Mouse (Mus musculus): Measurements from ENCODE around the gene Fam83f. TPM values are rescaled to one million over a fixed set of nuclear protein-coding genes. Genes with fewer than 3 reads are reported as not detected.
A peak's percentile ranks its signal among the peaks of the same experiment; 100 is the strongest.

The Fam83f gene
- 3.6 and 4.8 TPM in 2 replicates for polyA plus RNA-seq (2016; fragmentation: Nextera tagmentation; extraction: Ambion mirVana)

DNA sequence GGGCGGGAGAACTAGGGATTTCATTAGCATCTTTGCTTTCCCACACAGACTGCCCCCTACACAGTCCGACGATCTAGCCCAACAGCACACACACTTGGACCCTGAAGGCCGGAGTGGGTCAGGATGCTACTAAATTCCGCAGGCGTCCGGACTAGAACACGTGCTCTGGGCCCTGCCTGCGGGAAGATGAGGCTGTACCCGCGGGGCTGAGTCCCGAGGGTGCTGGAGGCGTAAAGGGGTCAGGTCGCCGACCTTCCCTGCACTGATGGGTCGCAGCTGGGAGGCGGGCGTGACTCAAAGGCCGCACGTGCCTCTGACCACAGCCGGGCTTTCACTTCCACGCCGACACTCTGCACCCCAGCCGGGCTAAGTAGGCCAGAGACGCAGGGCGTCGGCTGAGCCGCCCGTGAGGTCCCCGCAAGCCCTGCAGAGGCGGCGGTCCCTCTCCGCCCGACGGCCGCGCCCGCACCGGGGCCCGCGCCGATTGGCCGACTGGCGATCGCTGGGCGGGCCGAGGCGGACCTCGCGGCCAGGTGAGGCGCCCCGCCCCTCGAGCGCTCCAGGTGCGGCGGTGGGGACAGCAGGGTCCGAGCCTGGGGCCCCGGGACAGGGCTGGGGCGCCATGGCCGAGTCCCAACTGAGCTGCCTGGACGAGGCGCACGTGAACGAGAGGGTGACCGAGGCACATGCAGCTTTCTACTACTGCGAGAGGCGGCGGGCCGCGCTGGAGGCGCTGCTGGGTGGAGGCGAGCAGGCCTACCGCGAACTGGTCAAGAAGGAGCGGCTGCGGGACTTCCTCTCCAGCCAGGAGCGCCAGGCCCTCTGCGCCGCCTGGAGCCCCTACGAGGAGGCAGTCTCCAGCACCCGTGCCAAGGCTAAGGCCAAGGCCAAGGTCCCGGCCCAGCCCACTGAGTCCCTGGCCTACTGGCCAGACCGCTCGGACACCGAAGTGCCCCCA, at the start of gene Fam83f:
Gene Fam83f (plus strand): TSS at position 553 of the 958 bp plus-strand sequence.
- no peaks in the 10 kb centered on the region for H3K36me3 ChIP-seq (replicated peaks)
- peak within 1 kb of the TSS; percentile 26 for H3K27ac ChIP-seq (replicated peaks)
- WGBS = 4% methylated on average over 85 of the region's 85 CpGs
- peaks cover 61% of the 10 kb centered on the region for H3K27me3 ChIP-seq (replicated peaks; ENCODE audit: low read depth, poor library complexity, severe bottlenecking)
- peaks cover 4% of the 10 kb centered on the region; the same call in 1 of the 2 replicates for H3K9me3 ChIP-seq
- H3K4me1 ChIP-seq = peaks cover 14% of the 10 kb centered on the region
- H3K4me3 ChIP-seq = peak within 1 kb of the TSS; percentile 57
- peak; percentile 62 for DNase-seq (ENCODE audit: low spot score)

DNA sequence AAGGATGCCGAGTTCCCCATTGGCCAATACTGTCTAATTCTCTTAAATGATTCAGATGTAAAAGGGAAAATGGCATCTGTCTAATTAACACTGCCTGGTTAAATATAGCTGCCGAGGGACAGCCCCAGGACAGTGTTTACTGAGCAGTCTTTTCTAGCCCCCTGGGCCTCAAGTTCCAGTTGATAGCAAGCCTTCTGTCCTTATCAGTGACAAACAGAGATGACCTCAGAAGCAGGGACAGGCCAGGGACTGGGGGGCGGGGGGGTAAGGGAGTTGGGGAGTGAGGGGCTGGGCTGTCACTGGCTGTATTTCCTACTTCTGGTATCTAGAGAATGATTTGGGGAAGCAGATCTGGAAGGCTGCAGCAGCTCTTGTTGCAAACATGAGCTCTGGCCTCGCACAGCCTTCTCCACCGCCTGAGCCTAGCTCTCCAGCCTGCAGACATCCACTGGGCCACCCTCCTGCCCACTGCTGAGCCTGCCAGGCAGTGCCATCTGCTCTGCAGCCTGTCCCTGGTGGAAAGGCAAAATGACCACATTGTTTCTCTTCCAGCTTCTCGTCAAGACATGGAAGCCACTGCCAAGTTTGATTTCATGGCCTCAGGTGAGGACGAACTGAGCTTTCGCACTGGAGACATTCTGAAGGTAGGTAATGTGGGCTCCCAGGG, 48.3 kb upstream of the Fam83f start:
- no peak for DNase-seq (ENCODE audit: low spot score)
- Histone ChIP-seq H3K4me1 (peaks cover 14% of the 10 kb centered on the region), H3K36me3 (replicated peaks) (no peaks in the 10 kb centered on the region), H3K27ac (replicated peaks) (peak overlapping the region; percentile 65), H3K9me3 (no peaks in the 10 kb centered on the region), H3K4me3 (no peak overlapping the region; the same call in 1 of the 2 replicates), H3K27me3 (replicated peaks; ENCODE audit: low read depth, poor library complexity, severe bottlenecking) (peaks cover 22% of the 10 kb centered on the region)
- 67% methylated on average over 8 of the region's 8 CpGs for WGBS

DNA sequence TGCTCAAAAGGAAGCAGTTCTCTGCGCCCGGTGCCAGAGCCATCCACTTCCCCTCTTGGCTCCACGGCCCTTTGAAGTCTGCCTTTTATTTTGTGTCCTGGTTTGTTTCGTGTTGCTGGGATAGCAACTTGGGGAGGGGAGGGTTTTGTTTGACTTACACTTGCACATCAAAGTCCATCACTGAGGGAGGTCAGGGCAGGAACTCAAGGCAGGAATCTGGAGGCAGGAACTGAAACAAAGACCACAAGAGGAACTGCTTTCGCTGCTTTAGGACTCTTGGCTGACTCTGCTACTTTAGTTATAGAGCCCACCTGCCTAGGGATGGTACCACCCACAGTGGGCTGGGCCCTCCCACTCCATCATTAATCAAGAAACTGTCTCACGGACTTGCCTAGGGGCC, 45.2 kb upstream of the Fam83f start:
- DNase-seq (ENCODE audit: low spot score) = no peak
- Histone ChIP-seq H3K9me3 (no peaks in the 10 kb centered on the region), H3K27ac (replicated peaks) (no peak overlapping the region), H3K4me3 (no peak overlapping the region), H3K4me1 (peaks cover 23% of the 10 kb centered on the region), H3K27me3 (replicated peaks; ENCODE audit: low read depth, poor library complexity, severe bottlenecking) (0 out of 2 replicates have a peak, but pooled peaks cover 6% of the 10 kb centered on the region), H3K36me3 (replicated peaks) (no peaks in the 10 kb centered on the region)
- 72% methylated on average over 6 of the region's 6 CpGs for WGBS

DNA sequence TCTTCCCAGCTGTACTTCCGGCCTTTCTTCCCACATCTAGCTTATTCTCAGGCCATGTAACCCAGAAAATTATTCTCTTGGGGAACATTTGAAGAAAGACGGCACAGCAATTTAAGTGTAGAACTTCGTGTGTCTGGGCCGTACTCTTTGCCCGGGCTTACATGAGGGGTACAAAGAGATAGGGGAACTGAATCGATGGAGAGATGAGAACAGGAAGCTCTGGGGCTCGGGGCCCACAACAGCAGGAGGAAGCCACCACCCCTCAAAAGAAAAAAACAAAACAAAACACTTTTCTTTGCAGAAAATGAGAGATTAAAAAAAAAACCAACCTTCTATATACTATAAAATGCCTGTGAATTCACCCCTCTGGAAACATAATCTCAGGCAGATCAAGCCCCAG, 41.5 kb upstream of the Fam83f start:
- H3K36me3 ChIP-seq (replicated peaks) = no peaks in the 10 kb centered on the region
- H3K27me3 ChIP-seq (replicated peaks; ENCODE audit: low read depth, poor library complexity, severe bottlenecking) = no peaks in the 10 kb centered on the region
- H3K4me3 ChIP-seq = no peak overlapping the region
- H3K9me3 ChIP-seq = no peaks in the 10 kb centered on the region
- H3K27ac ChIP-seq (replicated peaks) = no peak overlapping the region; the same call in 1 of the 2 replicates
- H3K4me1 ChIP-seq = peaks cover 26% of the 10 kb centered on the region
- no peak for DNase-seq (ENCODE audit: low spot score)
- 77% methylated on average over 7 of the region's 7 CpGs for WGBS

DNA sequence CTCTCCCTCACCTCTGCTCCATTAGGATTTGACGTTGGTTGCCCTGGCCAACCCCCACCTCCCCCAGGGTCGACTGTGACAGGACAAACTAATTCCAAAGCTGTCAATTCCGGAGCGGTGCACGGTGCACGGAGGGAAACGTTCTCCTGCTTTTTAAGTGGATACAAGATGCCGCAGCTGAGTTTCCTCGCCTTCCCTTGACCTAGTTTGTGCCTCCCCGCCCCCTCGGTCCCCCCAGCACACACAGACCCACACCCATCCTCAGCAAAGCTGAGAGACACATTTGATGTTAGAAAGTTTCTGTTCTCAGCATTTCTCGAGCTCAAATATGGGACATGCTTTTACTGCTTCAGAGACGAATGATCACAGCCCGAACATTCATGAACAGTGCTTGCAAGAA, 40.9 kb upstream of the Fam83f start:
- peak; percentile 24 for DNase-seq (ENCODE audit: low spot score)
- peak overlapping the region; percentile 0; the same call in 1 of the 2 replicates for H3K27ac ChIP-seq (replicated peaks)
- H3K27me3 ChIP-seq (replicated peaks; ENCODE audit: low read depth, poor library complexity, severe bottlenecking) = no peaks in the 10 kb centered on the region
- WGBS = 57% methylated on average over 14 of the region's 14 CpGs
- no peak overlapping the region for H3K4me3 ChIP-seq
- H3K9me3 ChIP-seq = no peaks in the 10 kb centered on the region
- peaks cover 26% of the 10 kb centered on the region for H3K4me1 ChIP-seq
- no peaks in the 10 kb centered on the region for H3K36me3 ChIP-seq (replicated peaks)

DNA sequence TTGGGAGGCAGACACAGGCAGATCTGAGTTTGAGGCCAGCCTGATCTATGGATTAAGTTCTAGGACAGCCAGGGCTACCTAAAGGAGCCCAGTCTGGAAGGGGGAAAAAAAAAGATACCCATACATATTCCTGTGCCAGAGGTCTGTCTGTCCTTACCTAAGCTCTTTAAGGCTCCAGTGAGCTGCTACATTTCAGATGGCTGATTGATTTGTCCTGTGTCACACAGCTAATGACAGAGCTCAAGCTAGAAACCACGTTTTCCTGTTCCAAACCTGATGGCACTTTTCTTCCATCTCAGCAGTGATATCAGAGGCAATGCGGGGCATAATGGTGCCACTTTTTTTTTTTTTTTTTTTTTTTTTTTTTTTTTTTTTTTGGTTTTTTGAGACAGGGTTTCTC, 40.3 kb upstream of the Fam83f start:
- WGBS = 88% methylated on average over 2 of the region's 2 CpGs
- Histone ChIP-seq H3K4me3 (no peak overlapping the region), H3K27me3 (replicated peaks; ENCODE audit: low read depth, poor library complexity, severe bottlenecking) (no peaks in the 10 kb centered on the region), H3K27ac (replicated peaks) (no peak overlapping the region), H3K4me1 (peaks cover 26% of the 10 kb centered on the region), H3K36me3 (replicated peaks) (no peaks in the 10 kb centered on the region), H3K9me3 (no peaks in the 10 kb centered on the region)
- DNase-seq (ENCODE audit: low spot score) = no peak

DNA sequence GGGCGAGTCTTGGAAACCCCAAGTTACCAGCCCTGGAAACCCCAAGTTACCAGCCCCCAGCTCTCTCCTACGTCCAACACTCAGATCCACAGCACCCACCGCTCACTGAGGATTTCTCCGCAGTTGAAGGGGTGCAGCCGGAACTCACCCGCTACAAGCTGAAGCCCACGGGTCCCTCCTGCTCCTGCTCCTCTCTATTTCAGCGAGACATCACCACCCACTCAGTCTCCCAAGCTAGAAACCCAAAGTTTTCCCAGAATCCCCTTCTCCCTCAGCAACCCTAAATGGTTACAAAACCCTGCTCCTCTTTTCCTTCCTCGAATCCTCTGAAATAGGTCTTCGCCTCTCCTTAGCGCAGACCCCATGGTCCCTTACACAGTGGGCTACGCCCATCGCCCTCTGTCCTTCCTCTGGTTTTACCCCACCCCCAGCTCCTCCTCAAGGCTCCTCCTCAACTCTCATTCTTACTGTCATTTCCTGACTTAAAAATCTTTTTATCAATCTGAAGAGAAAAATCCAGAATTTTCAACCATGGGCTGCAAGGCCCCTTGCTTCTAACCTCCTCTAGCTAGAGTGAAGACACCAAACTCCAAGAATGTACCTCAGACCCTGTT, 39.3 kb upstream of the Fam83f start:
- DNase-seq (ENCODE audit: low spot score) = no peak
- 89% methylated on average over 13 of the region's 13 CpGs for WGBS
- Histone ChIP-seq H3K36me3 (replicated peaks) (no peaks in the 10 kb centered on the region), H3K27ac (replicated peaks) (no peak overlapping the region), H3K9me3 (no peaks in the 10 kb centered on the region), H3K27me3 (replicated peaks; ENCODE audit: low read depth, poor library complexity, severe bottlenecking) (no peaks in the 10 kb centered on the region), H3K4me3 (no peak overlapping the region), H3K4me1 (peaks cover 31% of the 10 kb centered on the region)

DNA sequence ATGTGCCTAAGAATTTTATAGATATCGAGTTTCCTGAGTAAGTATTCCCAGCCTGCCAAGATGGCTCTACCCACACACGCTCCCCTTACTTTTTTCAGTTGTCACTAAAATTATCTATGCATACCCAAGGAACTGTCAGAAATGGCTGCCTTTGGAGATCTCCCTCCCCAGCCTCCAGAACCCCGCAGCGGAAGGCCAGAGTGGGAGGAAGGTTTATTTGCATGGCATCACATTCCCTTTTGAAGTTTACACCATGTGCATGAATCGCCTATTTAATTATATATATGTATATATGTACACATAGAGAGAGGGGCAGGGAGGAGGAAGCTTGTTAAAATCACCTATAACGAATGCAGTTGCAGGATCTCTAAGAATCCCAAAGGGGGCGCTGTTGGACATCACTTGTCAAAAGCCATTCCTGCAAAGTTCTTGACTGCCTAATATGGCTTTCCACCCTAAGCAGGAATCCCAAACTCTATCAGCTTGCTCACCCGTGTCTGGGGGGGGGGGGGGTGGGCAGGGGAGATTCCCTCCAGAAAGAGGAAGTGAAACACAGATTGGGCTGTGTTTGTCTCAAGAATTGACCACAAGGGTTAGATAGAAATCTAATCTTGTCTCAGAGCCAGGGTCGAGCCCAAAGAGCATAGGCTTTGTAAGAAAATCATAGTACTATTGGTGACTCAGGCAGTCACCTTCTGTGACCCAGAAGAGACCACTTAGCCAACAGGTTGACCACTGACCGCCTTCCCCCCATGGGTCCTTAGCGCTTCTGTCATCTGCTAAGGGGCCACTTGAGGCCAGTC, 37.1 kb upstream of the Fam83f start:
- Histone ChIP-seq H3K27ac (replicated peaks) (no peak overlapping the region), H3K9me3 (no peaks in the 10 kb centered on the region), H3K4me1 (peaks cover 40% of the 10 kb centered on the region), H3K4me3 (no peak overlapping the region), H3K36me3 (replicated peaks) (no peaks in the 10 kb centered on the region), H3K27me3 (replicated peaks; ENCODE audit: low read depth, poor library complexity, severe bottlenecking) (no peaks in the 10 kb centered on the region)
- no peak for DNase-seq (ENCODE audit: low spot score)
- 60% methylated on average over 11 of the region's 11 CpGs for WGBS

DNA sequence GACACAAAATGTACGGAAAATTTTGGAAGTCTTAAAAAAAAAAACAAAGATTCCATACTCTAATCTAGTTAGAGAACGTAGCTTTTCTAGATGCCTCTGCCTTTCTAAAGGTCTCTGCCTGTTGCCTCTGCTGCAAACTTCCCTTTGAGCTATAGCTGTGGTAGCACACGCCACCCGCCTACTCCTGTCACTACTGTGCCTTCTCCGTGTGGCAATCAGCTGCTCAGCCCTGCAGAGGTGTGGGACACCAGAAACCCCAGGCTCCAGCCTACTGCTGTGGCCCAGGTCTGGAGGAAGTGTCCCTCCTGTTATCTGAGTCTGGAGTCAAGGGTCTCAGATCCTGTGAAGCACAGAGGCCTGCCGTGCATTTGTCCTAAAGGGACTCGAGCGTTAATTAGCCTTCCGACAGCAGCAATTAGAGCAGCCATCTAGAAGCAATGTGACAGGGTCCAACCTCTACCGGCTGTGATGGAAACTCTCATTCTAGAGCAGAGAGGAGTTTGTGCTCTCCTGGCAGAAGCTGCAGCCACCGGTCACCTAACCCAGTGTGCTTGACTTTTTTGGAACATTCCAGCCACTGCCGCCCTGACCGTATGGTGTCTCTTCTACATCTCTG, 34.8 kb upstream of the Fam83f start:
- Histone ChIP-seq H3K36me3 (replicated peaks) (no peaks in the 10 kb centered on the region), H3K9me3 (no peaks in the 10 kb centered on the region), H3K4me1 (peaks cover 25% of the 10 kb centered on the region), H3K27ac (replicated peaks) (no peak overlapping the region), H3K27me3 (replicated peaks; ENCODE audit: low read depth, poor library complexity, severe bottlenecking) (no peaks in the 10 kb centered on the region), H3K4me3 (no peak overlapping the region)
- no peak for DNase-seq (ENCODE audit: low spot score)
- WGBS = 53% methylated on average over 13 of the region's 13 CpGs

DNA sequence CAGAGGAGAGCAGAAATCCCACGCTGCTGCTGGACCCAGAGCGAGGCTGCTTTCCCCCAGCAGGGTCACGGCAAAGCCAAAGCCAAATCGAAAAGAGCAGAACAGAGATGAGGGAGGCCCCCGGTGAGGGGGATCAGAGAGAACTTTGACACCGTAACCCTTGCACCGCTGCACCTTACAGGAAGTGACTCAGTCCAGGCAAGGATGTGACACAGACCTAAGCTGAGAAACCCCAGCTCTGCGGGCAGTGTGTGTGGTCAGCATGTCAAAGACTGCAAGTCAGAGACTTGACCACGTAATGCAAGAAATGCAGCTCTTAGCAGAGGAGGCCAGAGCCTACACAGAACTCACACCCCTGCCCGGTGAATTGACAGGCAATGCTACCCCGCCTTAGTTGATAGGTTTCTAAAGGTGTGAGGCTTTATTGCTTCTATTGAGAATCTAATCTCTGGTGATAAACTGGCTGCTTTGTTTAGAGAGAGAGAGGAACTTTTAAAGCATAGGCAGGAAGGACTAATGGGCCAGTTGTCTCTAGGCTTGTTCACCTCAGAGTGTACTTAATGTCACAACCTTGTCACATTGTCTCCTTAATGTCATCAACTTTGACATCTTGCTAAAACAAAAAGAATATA, 32.5 kb upstream of the Fam83f start:
- Histone ChIP-seq H3K4me1 (peaks cover 40% of the 10 kb centered on the region), H3K36me3 (replicated peaks) (no peaks in the 10 kb centered on the region), H3K27ac (replicated peaks) (no peak overlapping the region), H3K27me3 (replicated peaks; ENCODE audit: low read depth, poor library complexity, severe bottlenecking) (no peaks in the 10 kb centered on the region), H3K9me3 (no peaks in the 10 kb centered on the region), H3K4me3 (no peak overlapping the region)
- no peak for DNase-seq (ENCODE audit: low spot score)
- WGBS = 69% methylated on average over 11 of the region's 11 CpGs

DNA sequence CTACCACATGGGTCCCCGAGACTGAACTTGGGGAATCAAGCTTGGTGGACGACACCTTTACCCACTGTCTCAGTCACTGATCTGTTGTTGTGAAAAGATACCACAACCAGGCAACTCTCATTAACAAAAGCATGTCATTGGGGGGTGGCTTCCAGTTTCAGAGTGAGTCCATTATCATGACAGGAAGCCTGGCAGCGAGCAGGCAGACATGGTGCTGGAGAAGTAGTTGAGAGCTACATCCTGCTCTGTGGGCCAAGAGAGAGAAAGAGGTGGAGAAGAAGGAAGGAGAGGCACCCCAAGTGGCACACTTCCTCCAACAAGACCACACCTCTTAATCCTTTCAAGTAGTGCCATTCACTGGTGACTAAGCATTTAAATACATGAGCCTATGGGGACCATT, 31.8 kb upstream of the Fam83f start:
- peaks cover 36% of the 10 kb centered on the region for H3K4me1 ChIP-seq
- no peaks in the 10 kb centered on the region for H3K9me3 ChIP-seq
- WGBS = 85% methylated on average over 3 of the region's 3 CpGs
- no peak for DNase-seq (ENCODE audit: low spot score)
- no peaks in the 10 kb centered on the region for H3K36me3 ChIP-seq (replicated peaks)
- no peaks in the 10 kb centered on the region for H3K27me3 ChIP-seq (replicated peaks; ENCODE audit: low read depth, poor library complexity, severe bottlenecking)
- no peak overlapping the region for H3K27ac ChIP-seq (replicated peaks)
- no peak overlapping the region for H3K4me3 ChIP-seq

Measured in embryonic facial prominence, embryonic 10.5 days (tissue).